Mouse (Mus musculus) forebrain, embryonic 16.5 days (tissue): ENCODE measurements around the gene Irak4. TPM values are rescaled to one million over a fixed set of nuclear protein-coding genes. Genes with fewer than 3 reads are reported as not detected.

Experiments
- ATAC-seq: fragments of 200-750 bp; cut with Nextera tagmentation; 2 replicates; pipeline ENCODE4 v1.8.0; 2017; ENCODE audit warnings: mild to moderate bottlenecking, moderate library complexity
- H3K27ac ChIP-seq: fragments of 300-500 bp; sonication (generic); 2 replicates; pipeline ENCODE4 v1.5.1; 2014; ENCODE audit warnings: low read length, control low read depth
- H3K27me3 ChIP-seq: fragments of 300-500 bp; sonication (generic); replicated peaks from 2 replicates; pipeline ENCODE4 v1.6.1; 2014; ENCODE audit warnings: low read length; ENCODE audit not compliant: control insufficient read depth, insufficient read depth
- H3K36me3 ChIP-seq: fragments of 300-500 bp; sonication (generic); 2 replicates; pipeline ENCODE4 v1.6.1; 2014; ENCODE audit not compliant: control insufficient read depth, insufficient read depth
- H3K4me1 ChIP-seq: fragments of 300-500 bp; sonication (generic); replicated peaks from 2 replicates; pipeline ENCODE4 v1.6.1; 2014; ENCODE audit warnings: low read length; ENCODE audit not compliant: control insufficient read depth, insufficient read depth
- H3K4me2 ChIP-seq: fragments of 300-500 bp; sonication (generic); 2 replicates; pipeline ENCODE4 v1.6.1; 2014; ENCODE audit warnings: mild to moderate bottlenecking, low read length, control low read depth
- H3K4me3 ChIP-seq: fragments of 300-500 bp; sonication (generic); replicated peaks from 2 replicates; pipeline ENCODE4 v1.5.1; 2014; ENCODE audit warnings: mild to moderate bottlenecking, low read length, control low read depth
- H3K9ac ChIP-seq: fragments of 300-500 bp; sonication (generic); replicated peaks from 2 replicates; pipeline ENCODE4 v1.6.1; 2014; ENCODE audit warnings: low read depth, low read length, control low read depth
- H3K9me3 ChIP-seq: fragments of 300-500 bp; sonication (generic); 2 replicates; pipeline ENCODE4 v1.6.1; 2016; ENCODE audit warnings: low read length; ENCODE audit not compliant: control insufficient read depth
- WGBS: fragments of 180-500 bp; shearing (Covaris S2); extraction: QIAGEN DNeasy Blood & Tissue Kit; methylation state at CpG from one replicate; pipeline ENCODE4 v1.1.7; 2014; 5-methylcytosine and 5-hydroxymethylcytosine counted together
- polyA plus RNA-seq: library from polyadenylated mRNA; unstranded; fragments of >200 nt; fragmentation: Nextera tagmentation; extraction: Ambion mirVana; gene quantifications from 2 replicates; pipeline ENCODE4 v1.2.1, GENCODE M21; 2015

Irak4 gene
- polyA plus RNA-seq, 1 experiment from 2014 or later = 1.4 TPM

DNA sequence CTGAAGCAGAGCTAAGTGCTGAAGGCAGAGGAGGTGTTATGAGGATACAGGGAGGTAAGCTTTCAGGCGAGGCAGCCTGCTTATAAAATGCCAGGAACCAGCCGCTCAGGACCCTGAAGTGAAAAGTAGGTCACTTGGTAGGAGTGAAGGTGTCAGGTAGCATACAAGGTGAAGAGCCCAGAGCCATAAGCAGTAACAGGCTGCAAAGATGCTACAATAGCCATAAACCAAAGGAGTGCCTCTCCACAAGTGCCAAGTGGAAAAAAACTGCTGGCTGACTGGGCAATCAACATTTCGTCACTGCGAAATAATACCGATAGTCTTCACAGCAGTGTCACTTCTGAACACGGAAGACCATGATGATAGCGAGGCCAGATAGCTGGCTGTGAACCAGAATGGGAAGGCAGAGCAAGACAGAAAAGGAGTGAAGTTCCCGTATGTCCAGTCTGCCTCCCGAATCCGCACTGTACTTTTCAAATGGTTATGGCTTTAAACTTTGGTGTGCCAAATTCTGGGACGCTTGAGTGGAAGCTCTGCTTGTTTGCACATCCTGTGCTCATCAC is 56.8 kb downstream of the Irak4 start:
- WGBS = 89% methylated on average over 11 of the region's 11 CpGs
- ATAC-seq = no peak

DNA sequence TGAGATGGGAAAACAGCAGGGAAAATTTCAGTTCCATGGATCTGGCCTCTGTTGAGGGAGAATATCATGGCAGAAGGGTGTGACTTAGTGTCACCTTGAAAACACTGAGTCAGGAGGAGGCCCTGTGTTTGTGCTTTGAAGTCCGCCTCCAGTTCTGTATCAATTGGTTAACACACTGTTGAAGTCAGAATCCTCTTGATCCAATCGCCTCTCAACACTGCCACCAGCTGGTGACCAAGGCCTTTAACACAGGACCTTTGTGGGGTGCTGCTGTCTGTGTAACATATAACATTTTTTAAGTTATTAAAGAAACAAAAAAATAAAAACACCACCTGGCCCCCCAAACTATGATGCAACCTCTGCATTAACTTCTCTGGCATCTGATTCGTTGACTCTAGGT is 57.9 kb downstream of the Irak4 start:
- ATAC-seq = no peak
- no peaks in the 10 kb centered on the region for H3K4me1 ChIP-seq
- H3K9ac ChIP-seq = no peak overlapping the region
- no peak overlapping the region for H3K27ac ChIP-seq
- no peak overlapping the region for H3K4me3 ChIP-seq
- no peak overlapping the region for H3K4me2 ChIP-seq
- 23% methylated on average over 3 of the region's 3 CpGs for WGBS
- H3K36me3 ChIP-seq = no peaks in the 10 kb centered on the region
- H3K27me3 ChIP-seq = no peaks in the 10 kb centered on the region; the same call in 1 of the 2 replicates
- no peaks in the 10 kb centered on the region for H3K9me3 ChIP-seq

More for the DNA sequence above, 56.8 kb downstream of the Irak4 start:
- Histone ChIP-seq H3K9ac (no peak overlapping the region), H3K27me3 (no peaks in the 10 kb centered on the region; the same call in 1 of the 2 replicates), H3K4me2 (no peak overlapping the region), H3K9me3 (no peaks in the 10 kb centered on the region), H3K4me1 (no peaks in the 10 kb centered on the region), H3K4me3 (no peak overlapping the region), H3K36me3 (no peaks in the 10 kb centered on the region), H3K27ac (no peak overlapping the region)

DNA sequence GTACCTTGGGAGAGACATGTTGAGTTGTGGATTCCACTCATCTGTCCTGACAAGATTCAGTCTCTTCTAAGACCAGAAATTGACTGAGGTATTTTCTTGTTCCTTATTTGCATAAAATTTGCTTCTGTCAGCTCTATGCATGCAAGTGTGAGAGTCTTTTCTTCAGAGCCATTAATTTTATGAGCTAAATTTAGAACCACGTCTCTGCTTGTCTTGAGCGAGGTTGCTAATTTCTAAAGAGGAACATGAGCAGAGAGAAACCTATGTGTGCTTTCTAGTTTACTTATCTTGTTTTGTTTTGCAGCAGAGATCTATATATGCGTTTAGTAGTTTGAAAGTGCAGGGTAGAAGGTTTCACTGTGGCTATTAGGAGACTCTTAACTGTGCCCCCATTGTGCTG is 59.0 kb downstream of the Irak4 start:
- H3K9me3 ChIP-seq = no peaks in the 10 kb centered on the region
- ATAC-seq = no peak
- no peaks in the 10 kb centered on the region for H3K4me1 ChIP-seq
- H3K27ac ChIP-seq = no peak overlapping the region
- H3K4me3 ChIP-seq = no peak overlapping the region
- 60% methylated on average over 3 of the region's 3 CpGs for WGBS
- H3K9ac ChIP-seq = no peak overlapping the region
- H3K4me2 ChIP-seq = no peak overlapping the region
- no peaks in the 10 kb centered on the region; the same call in 1 of the 2 replicates for H3K27me3 ChIP-seq
- H3K36me3 ChIP-seq = no peaks in the 10 kb centered on the region

DNA sequence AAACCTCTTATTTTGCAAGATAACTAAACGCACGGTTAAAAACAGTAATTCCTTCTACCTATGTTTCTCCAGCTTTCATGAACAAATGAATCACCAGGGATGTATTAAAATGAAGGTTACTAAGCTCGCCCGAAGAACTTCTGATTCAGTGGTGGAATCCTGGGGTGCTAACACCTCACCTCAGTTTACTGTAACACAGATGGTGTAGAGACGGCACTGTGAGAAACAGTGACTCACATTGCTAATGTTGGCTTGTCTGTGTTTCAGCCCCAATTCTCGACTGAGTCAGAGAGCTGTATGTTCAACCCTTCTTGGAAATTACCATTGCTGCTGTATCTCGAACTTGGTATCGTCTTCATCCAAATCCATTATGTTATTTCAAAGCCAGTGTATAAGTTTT is 64.3 kb downstream of the Irak4 start:
- H3K4me2 ChIP-seq = no peak overlapping the region
- H3K9ac ChIP-seq = no peak overlapping the region
- no peak overlapping the region for H3K4me3 ChIP-seq
- ATAC-seq = no peak
- no peak overlapping the region for H3K27ac ChIP-seq
- 93% methylated on average over 8 of the region's 8 CpGs for WGBS
- H3K36me3 ChIP-seq = no peaks in the 10 kb centered on the region
- H3K4me1 ChIP-seq = no peaks in the 10 kb centered on the region
- no peaks in the 10 kb centered on the region; the same call in 1 of the 2 replicates for H3K27me3 ChIP-seq
- no peaks in the 10 kb centered on the region for H3K9me3 ChIP-seq

DNA sequence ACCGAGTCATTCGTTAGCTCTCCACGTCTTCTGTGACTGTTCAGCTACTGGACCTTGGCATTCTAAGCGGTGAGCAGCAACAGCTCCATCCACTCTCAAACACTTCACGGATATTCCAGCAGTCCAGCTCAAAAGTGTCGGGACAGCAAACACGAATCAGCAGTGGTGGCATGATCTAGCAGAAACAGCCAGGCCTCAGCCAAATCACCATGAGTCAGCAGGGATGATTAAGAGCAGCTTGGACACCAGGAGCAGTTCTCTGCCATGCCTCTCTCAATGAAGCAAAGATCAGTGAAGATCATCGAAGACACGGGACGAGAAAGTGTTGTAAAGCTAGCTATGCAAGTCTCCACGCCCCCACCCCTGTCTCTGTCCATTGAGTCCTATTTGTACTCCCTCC is 72.6 kb downstream of the Irak4 start:
- H3K4me1 ChIP-seq = no peaks in the 10 kb centered on the region
- no peak overlapping the region for H3K4me2 ChIP-seq
- H3K9me3 ChIP-seq = no peaks in the 10 kb centered on the region
- H3K27me3 ChIP-seq = no peaks in the 10 kb centered on the region
- no peak overlapping the region for H3K9ac ChIP-seq
- no peak overlapping the region for H3K27ac ChIP-seq
- WGBS = 91% methylated on average over 11 of the region's 11 CpGs
- ATAC-seq = no peak
- H3K36me3 ChIP-seq = no peaks in the 10 kb centered on the region
- no peak overlapping the region for H3K4me3 ChIP-seq

DNA sequence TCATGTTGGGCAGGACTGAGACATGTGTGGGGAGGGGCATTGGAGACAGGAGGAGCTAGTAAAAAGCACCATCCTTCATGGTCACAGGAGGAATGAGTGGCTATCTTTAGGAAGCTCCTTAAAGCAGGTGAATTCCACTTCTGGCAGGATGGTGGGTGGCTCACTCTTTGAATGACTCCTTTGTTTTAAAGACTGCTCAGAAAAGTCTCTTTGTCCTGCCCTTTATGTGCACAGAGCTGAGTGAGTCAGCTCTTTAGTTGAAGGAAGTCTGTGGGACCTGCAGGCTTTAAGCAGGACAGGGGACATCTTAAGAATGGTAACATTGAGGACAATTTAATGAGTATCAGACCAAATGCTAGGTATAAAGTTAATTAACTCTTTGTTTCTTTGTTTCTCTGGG is 77.5 kb downstream of the Irak4 start:
- Histone ChIP-seq H3K27ac (no peak overlapping the region), H3K4me3 (no peak overlapping the region), H3K4me2 (no peak overlapping the region), H3K9me3 (no peaks in the 10 kb centered on the region), H3K4me1 (no peaks in the 10 kb centered on the region), H3K36me3 (no peaks in the 10 kb centered on the region), H3K9ac (no peak overlapping the region), H3K27me3 (no peaks in the 10 kb centered on the region)
- ATAC-seq = no peak

DNA sequence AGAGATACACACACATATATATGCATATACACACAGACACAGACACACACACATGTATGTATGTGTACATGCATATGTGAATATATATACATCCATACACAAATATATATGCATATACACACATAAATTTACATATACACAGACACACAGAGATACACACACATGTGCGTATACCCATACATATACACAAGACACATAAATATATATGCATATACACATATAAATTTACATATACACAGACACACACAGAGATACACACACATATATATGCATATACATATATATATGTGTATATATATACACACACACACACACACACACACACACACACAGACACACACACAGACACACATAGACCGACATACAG is 85.0 kb downstream of the Irak4 start:
- ATAC-seq = peak; percentile 12; the same call in 1 of the 2 replicates
- no peak overlapping the region for H3K27ac ChIP-seq

DNA sequence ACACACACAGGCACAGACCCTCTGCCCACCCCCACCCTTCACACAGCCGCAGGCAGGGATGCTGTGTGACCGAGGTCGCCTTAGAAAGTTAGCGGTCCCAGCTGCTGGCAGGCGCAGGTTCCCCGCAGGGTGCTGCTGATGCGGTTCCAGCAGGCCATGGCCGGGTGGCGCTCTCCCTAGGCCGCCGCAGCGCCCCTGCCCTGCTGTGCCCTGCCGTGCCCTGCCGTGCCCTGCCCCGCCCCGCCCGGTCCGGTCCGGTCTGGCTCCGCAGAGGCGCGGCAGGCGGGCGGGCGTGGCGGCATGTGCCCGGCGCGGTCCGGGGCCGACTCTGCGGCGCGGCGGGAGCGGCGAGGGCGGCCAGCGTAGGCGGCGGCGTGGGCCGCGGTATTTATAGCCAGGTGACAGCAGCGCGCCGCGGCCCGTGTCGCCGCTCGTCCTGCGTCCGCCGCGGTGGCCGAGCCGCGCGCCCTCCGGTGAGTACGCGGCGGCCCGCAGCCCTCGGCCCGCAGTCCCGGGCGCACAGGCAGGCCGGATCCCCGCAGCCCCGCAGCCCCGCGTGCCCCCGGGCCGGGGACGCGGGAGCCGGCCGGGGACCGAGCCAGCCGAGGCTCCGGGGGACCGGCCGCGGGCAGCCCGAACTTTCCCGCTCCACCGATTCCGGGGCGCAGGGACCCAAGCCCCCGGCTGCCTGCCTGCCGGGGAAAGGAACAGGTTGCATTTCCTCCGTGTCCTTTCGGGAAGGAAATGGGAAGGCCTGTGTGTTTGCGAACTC is 85.6 kb downstream of the Irak4 start, which contains the start of gene Tmem117:
Gene Tmem117, plus strand, starts transcription at position 403 of the 772 bp plus-strand sequence.
- H3K4me3 ChIP-seq = peak within 1 kb of the TSS; percentile 61
- H3K27ac ChIP-seq = no peak within 1 kb of the TSS
- H3K9ac ChIP-seq = peak within 1 kb of the TSS; percentile 67
- H3K27me3 ChIP-seq = peaks cover 12% of the 10 kb centered on the region
- peak within 1 kb of the TSS; percentile 99 for H3K4me2 ChIP-seq
- no peaks in the 10 kb centered on the region for H3K36me3 ChIP-seq
- WGBS = under 1% methylated on average over 90 of the region's 96 CpGs
- no peaks in the 10 kb centered on the region for H3K9me3 ChIP-seq
- ATAC-seq = peak; percentile 71
- H3K4me1 ChIP-seq = peaks cover 4% of the 10 kb centered on the region; the same call in 1 of the 2 replicates

More for the DNA sequence above, 85.0 kb downstream of the Irak4 start:
- Histone ChIP-seq H3K9ac (peak overlapping the region; percentile 67; the same call in 1 of the 2 replicates), H3K36me3 (no peaks in the 10 kb centered on the region), H3K4me2 (peak overlapping the region; percentile 99), H3K9me3 (no peaks in the 10 kb centered on the region), H3K4me3 (peak overlapping the region; percentile 61), H3K4me1 (peaks cover 4% of the 10 kb centered on the region; the same call in 1 of the 2 replicates), H3K27me3 (peaks cover 12% of the 10 kb centered on the region)
- WGBS = 49% methylated on average over 2 of the region's 2 CpGs

DNA sequence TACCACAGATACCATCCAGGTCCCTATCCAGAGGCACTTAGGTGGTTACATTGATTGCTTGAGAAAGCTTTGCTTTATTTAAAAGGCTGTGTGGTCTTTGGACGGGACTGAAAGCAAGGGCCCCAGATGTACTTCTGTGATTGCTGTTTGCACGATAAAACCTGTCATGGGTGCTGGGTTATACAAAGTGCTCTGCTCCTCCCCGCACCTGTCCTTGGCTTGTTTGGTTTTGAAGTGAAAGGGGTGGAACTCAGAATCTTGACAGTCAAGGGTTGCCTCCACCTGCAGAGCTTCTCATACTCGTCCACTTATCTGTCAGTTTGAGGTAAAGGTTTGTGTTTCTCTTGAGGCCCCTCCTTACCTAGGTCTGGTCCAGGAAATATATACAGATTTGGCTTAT is 87.1 kb downstream of the Irak4 start:
- peaks cover 12% of the 10 kb centered on the region for H3K27me3 ChIP-seq
- no peak for ATAC-seq
- no peak overlapping the region for H3K27ac ChIP-seq
- peaks cover 4% of the 10 kb centered on the region; the same call in 1 of the 2 replicates for H3K4me1 ChIP-seq
- H3K9ac ChIP-seq = no peak overlapping the region
- H3K9me3 ChIP-seq = no peaks in the 10 kb centered on the region
- WGBS = 84% methylated on average over 4 of the region's 4 CpGs
- no peak overlapping the region for H3K4me3 ChIP-seq
- no peak overlapping the region for H3K4me2 ChIP-seq
- no peaks in the 10 kb centered on the region for H3K36me3 ChIP-seq
